ENCODE assay signal across 12 mouse cellular contexts in genomic region chr4:135935502-135935901, GRCm38 (mm10). TPM values are rescaled to one million over a fixed set of nuclear protein-coding genes. Genes with fewer than 3 reads are reported as not detected.
DNase-seq lines count a peak whose midpoint lies in the region; ATAC-seq lines count a peak whose summit lies in the region.
"Had no signal": no experiment of that assay in that cellular context is flagged by ENCODE, and none has a peak within 500 bp of the region (broad histone marks: within the 10 kb centered on the region; RNA-seq: fewer than 3 reads in every experiment).

No protein-coding gene starts in this region.

- no peaks in the 10 kb centered on the region for H3K9me3 ChIP-seq in forebrain, embryonic 10.5 days
- H3K9me3 ChIP-seq in forebrain, embryonic 15.5 days = no peaks in the 10 kb centered on the region

- no peaks in the 10 kb centered on the region for H3K27me3 ChIP-seq in forebrain, embryonic 10.5 days (ENCODE audit: poor library complexity, severe bottlenecking)
- H3K27me3 ChIP-seq in forebrain, embryonic 15.5 days = no peaks in the 10 kb centered on the region

- H3K27ac ChIP-seq in forebrain, embryonic 10.5 days = peak overlapping the region; percentile 54; the same call in 1 of the 2 replicates
- no peak overlapping the region for H3K27ac ChIP-seq in forebrain, embryonic 15.5 days (replicated peaks)
- H3K27ac ChIP-seq: hindbrain, embryonic 14.5 days had no signal

- intact Hi-C loops in heart, postnatal 14 days (cut with DNase I) = no loop called here

- peaks cover 54% of the 10 kb centered on the region for H3K36me3 ChIP-seq in forebrain, embryonic 10.5 days (replicated peaks)
- H3K36me3 ChIP-seq in forebrain, embryonic 15.5 days = peaks cover 23% of the 10 kb centered on the region

- peaks cover 13% of the 10 kb centered on the region for H3K4me1 ChIP-seq in forebrain, embryonic 10.5 days
- no peaks in the 10 kb centered on the region for H3K4me1 ChIP-seq in forebrain, embryonic 15.5 days

- H3K9ac ChIP-seq in forebrain, embryonic 15.5 days (replicated peaks) = no peak overlapping the region
- H3K9ac ChIP-seq: hindbrain, embryonic 14.5 days had no signal

- DNase-seq in forebrain, embryonic 10.5 days (ENCODE audit: extremely low spot score, low spot score) = no peak
- DNase-seq in urinary bladder, postnatal 25 days (ENCODE audit: low spot score) = peak; percentile 52
- DNase-seq in urinary bladder, postnatal 4 days (ENCODE audit: low spot score in 2 of 2) = no peak
- peak; percentile 39 to 65 for DNase-seq in heart, postnatal 14 days
- peak; percentile 53 for DNase-seq in skeletal muscle tissue, adult 2 months (ENCODE audit: low read depth, low spot score)
- DNase-seq in frontal cortex, adult 2 months (ENCODE audit: extremely low spot score in 1 of 2, low spot score in 1 of 2) = no peak
- DNase-seq in kidney, postnatal 10 days = no peak
- DNase-seq: kidney, postnatal 25 days had no signal

- ATAC-seq in forebrain, embryonic 15.5 days (replicated peaks) = no peak
- ATAC-seq: activated CD4-positive, CD25-positive, alpha-beta regulatory T cell, adult 4 months; forebrain, embryonic 16.5 days had no signal

- no peak overlapping the region for H3K4me2 ChIP-seq in forebrain, embryonic 15.5 days (replicated peaks)
- H3K4me2 ChIP-seq: hindbrain, embryonic 14.5 days had no signal

- 70% methylated on average over 5 of the region's 5 CpGs for WGBS in forebrain, embryonic 10.5 days
- 66% methylated on average over 5 of the region's 5 CpGs for WGBS in forebrain, embryonic 15.5 days

- no peak overlapping the region for H3K4me3 ChIP-seq in forebrain, embryonic 10.5 days
- H3K4me3 ChIP-seq in forebrain, embryonic 15.5 days = no peak overlapping the region

RNA-seq across cellular contexts. Expression of gene Hmgcl, which starts 10.7 kb away (rescaled TPM):
- 65.0 and 65.4 TPM in 2 replicates for polyA plus RNA-seq in forebrain, embryonic 10.5 days (2016; fragmentation: Nextera tagmentation; extraction: Ambion mirVana)
- 61.3 and 66.6 TPM in 2 replicates for polyA plus RNA-seq in forebrain, embryonic 15.5 days (2015; fragmentation: Nextera tagmentation; extraction: Ambion mirVana)
- 10 to 100 TPM; 69.8 to 70.4 TPM for total RNA-seq in heart, postnatal 14 days (2021)
- 56.1 and 56.2 TPM in 2 replicates for polyA plus RNA-seq in frontal cortex, adult 2 months (2012; rRNA removed)

RNA-seq across cellular contexts. Expression of gene Fuca1, which starts 15.0 kb away (rescaled TPM):
- 46.4 and 52.4 TPM in 2 replicates for polyA plus RNA-seq in forebrain, embryonic 10.5 days (2016; fragmentation: Nextera tagmentation; extraction: Ambion mirVana)
- polyA plus RNA-seq in forebrain, embryonic 15.5 days (2015; fragmentation: Nextera tagmentation; extraction: Ambion mirVana) = 50.9 and 56.7 TPM in 2 replicates
- 10 to 100 TPM; 33.5 to 40.7 TPM for total RNA-seq in heart, postnatal 14 days (2021)
- polyA plus RNA-seq in frontal cortex, adult 2 months (2012; rRNA removed) = 40.4 and 42.3 TPM in 2 replicates

RNA-seq across cellular contexts. Expression of gene Gale, which starts 28.0 kb away (rescaled TPM):
- polyA plus RNA-seq in forebrain, embryonic 10.5 days (2016; fragmentation: Nextera tagmentation; extraction: Ambion mirVana) = 39.7 and 41.0 TPM in 2 replicates
- 35.2 and 35.6 TPM in 2 replicates for polyA plus RNA-seq in forebrain, embryonic 15.5 days (2015; fragmentation: Nextera tagmentation; extraction: Ambion mirVana)
- 1 to 10 TPM; 2.1 to 3.1 TPM for total RNA-seq in heart, postnatal 14 days (2021)
- 31.9 and 37.6 TPM in 2 replicates for polyA plus RNA-seq in frontal cortex, adult 2 months (2012; rRNA removed)

RNA-seq across cellular contexts. Expression of gene Lypla2, which starts 36.9 kb away (rescaled TPM):
- 204 and 210 TPM in 2 replicates for polyA plus RNA-seq in forebrain, embryonic 10.5 days (2016; fragmentation: Nextera tagmentation; extraction: Ambion mirVana)
- 180 and 188 TPM in 2 replicates for polyA plus RNA-seq in forebrain, embryonic 15.5 days (2015; fragmentation: Nextera tagmentation; extraction: Ambion mirVana)
- 10 to 100 TPM; 37.5 to 37.8 TPM for total RNA-seq in heart, postnatal 14 days (2021)
- polyA plus RNA-seq in frontal cortex, adult 2 months (2012; rRNA removed) = 108 and 117 TPM in 2 replicates

RNA-seq across cellular contexts. Expression of gene Cnr2, which starts 40.3 kb away (rescaled TPM):
- polyA plus RNA-seq in forebrain, embryonic 10.5 days (2016; fragmentation: Nextera tagmentation; extraction: Ambion mirVana) = 0.30 and 0.48 TPM in 2 replicates
- polyA plus RNA-seq in forebrain, embryonic 15.5 days (2015; fragmentation: Nextera tagmentation; extraction: Ambion mirVana) = 0.08 and 0.13 TPM in 2 replicates
- total RNA-seq in heart, postnatal 14 days (2021) = under 1 TPM; 0.76 to 0.93 TPM
- 0.11 and 0.14 TPM in 2 replicates for polyA plus RNA-seq in frontal cortex, adult 2 months (2012; rRNA removed)
- polyA plus RNA-seq: forebrain, embryonic 16.5 days had no signal

Comparison
In these comparisons a context has a peak if more than half of its experiments do, and no peak if none do; other contexts are left out.
1. DNase-seq: peak in urinary bladder, postnatal 25 days (single experiment), heart, postnatal 14 days (2 of 2) and skeletal muscle tissue, adult 2 months (single experiment); none in forebrain, embryonic 10.5 days (single experiment), urinary bladder, postnatal 4 days (0 of 2), frontal cortex, adult 2 months (0 of 2) and kidney, postnatal 10 days (single experiment).